Mouse (Mus musculus) frontal cortex, postnatal 14 days (tissue): ENCODE measurements around the gene Gdap2.

ENCODE experiments used
- DNase-seq, 2 experiments: peaks; one replicate each; pipeline ENCODE4 v3.0.0; 2022; ENCODE audit warnings: low spot score in 2 of 2

Gene Gdap2

GRCm38 (mm10) chr3:100162315-100163105 is at the start of gene Gdap2, which contains the start of gene Wdr3:
Gene Gdap2, plus strand, starts transcription at chr3:100162381.
Gene Wdr3, minus strand, starts transcription at chr3:100162407.
- peak; percentile 89 to 93 for DNase-seq

GRCm38 (mm10) chr3:100118681-100119080 is 43.5 kb upstream of the Gdap2 start:
- DNase-seq = no peak

- no peak for DNase-seq
These were observed 40.2 kb upstream of the Gdap2 start for GRCm38 (mm10) chr3:100121961-100122360.

- no peak for DNase-seq
These were observed 39.7 kb upstream of the Gdap2 start for GRCm38 (mm10) chr3:100122445-100122844.

- DNase-seq = no peak
These were observed 1.3 kb upstream of the Gdap2 start for GRCm38 (mm10) chr3:100160682-100161445.

- DNase-seq = no peak
These were observed 391 bp upstream of the Gdap2 start for GRCm38 (mm10) chr3:100161665-100162314.

GRCm38 (mm10) chr3:100163556-100163955 is 1.4 kb downstream of the Gdap2 start:
- DNase-seq = no peak

- no peak for DNase-seq
These were observed 2.8 kb downstream of the Gdap2 start for GRCm38 (mm10) chr3:100164991-100165390.

- no peak for DNase-seq
These were observed 13.8 kb downstream of the Gdap2 start for GRCm38 (mm10) chr3:100176031-100176430.

GRCm38 (mm10) chr3:100180471-100180870 is 18.3 kb downstream of the Gdap2 start:
- DNase-seq = no peak

- peak in 1 of 2 experiments; percentile 54 for DNase-seq
These were observed 27.3 kb downstream of the Gdap2 start for GRCm38 (mm10) chr3:100189444-100189843.

- no peak for DNase-seq
These were observed 27.7 kb downstream of the Gdap2 start for GRCm38 (mm10) chr3:100189861-100190260.

- DNase-seq = no peak
These were observed 32.0 kb downstream of the Gdap2 start for GRCm38 (mm10) chr3:100194210-100194609.

GRCm38 (mm10) chr3:100201554-100201953 is 39.4 kb downstream of the Gdap2 start:
- no peak for DNase-seq

- DNase-seq = no peak
These were observed 44.8 kb downstream of the Gdap2 start for GRCm38 (mm10) chr3:100206973-100207372.

GRCm38 (mm10) chr3:100215469-100215868 is 53.3 kb downstream of the Gdap2 start:
- DNase-seq = no peak

GRCm38 (mm10) chr3:100225326-100225959 is 63.3 kb downstream of the Gdap2 start:
- DNase-seq = no peak

- DNase-seq = no peak
These were observed 65.3 kb downstream of the Gdap2 start for GRCm38 (mm10) chr3:100227509-100227908.

GRCm38 (mm10) chr3:100228981-100229380 is 66.8 kb downstream of the Gdap2 start:
- no peak for DNase-seq

- no peak for DNase-seq
These were observed 74.7 kb downstream of the Gdap2 start for GRCm38 (mm10) chr3:100236725-100237436.

- DNase-seq = no peak
These were observed 80.0 kb downstream of the Gdap2 start for GRCm38 (mm10) chr3:100242230-100242629.
